Mouse (Mus musculus): ENCODE measurements around the gene Parpbp. TPM values are rescaled to one million over a fixed set of nuclear protein-coding genes. Genes with fewer than 3 reads are reported as not detected.

The Parpbp gene
- 0.57 and 0.72 TPM in 2 replicates for polyA plus RNA-seq (2012; rRNA removed)

GRCm38 (mm10) chr10:88146707-88147477, at the start of gene Parpbp, which contains the start of gene Nup37:
Gene Parpbp (minus strand): TSS chr10:88146941.
Gene Nup37 (plus strand): TSS chr10:88146992.

DNA sequence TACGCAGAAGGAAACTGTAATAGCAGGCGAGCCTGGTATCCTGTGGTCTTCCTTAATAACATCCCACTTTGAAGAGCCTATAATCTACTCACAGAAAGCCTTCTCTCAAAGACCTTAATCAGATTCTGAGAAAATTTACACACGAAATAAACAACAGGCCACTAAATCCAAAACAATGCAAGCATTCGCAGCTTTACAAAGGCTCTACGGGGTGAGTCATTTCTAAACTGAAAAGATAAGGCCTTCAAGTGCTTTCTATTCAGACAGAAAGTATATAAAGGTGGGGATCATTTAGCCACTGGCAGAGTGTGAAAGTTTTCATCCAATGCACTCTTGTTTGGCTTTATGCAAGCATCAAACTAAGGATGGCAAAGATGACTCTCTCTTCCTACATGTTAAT, 56.0 kb downstream of the Parpbp start, which contains the start of gene Pmch:
Pmch (plus strand) TSS at position 301 of the 400 bp plus-strand sequence.

Other genes with a start within 250 kb of the Parpbp start
- gene Pmch, start 55.9 kb downstream of the Parpbp start, polyA plus RNA-seq (2012; rRNA removed) = not detected in 2 replicates
- gene Nup37, start 51 bp upstream of the Parpbp start, polyA plus RNA-seq (2012; rRNA removed) = 2.3 and 2.4 TPM in 2 replicates
- 9.9 and 10.2 TPM in 2 replicates for gene Washc3, start 54.2 kb upstream of the Parpbp start, polyA plus RNA-seq (2012; rRNA removed)
- 5.4 and 6.7 TPM in 2 replicates for gene Dram1, start 232.1 kb upstream of the Parpbp start, polyA plus RNA-seq (2012; rRNA removed)
- 7.1 and 8.7 TPM in 2 replicates for gene Gnptab, start 232.2 kb upstream of the Parpbp start, polyA plus RNA-seq (2012; rRNA removed)